Mouse (Mus musculus) stomach, postnatal 0 days (tissue): ENCODE measurements at regions not wholly inside any gene's neighbourhood (a gene's known extent, or its start where the extent isn't known, plus 50 kb on each side); places are given as distances from the start of the nearest gene placed in this dataset.

ENCODE experiments used
- ATAC-seq: fragments of 200-750 bp; cut with Nextera tagmentation; 2 replicates; pipeline ENCODE4 v1.8.0; 2017; ENCODE audit not compliant: low FRiP score, low TSS enrichment
- DNase-seq: peaks from one replicate; pipeline ENCODE4 v3.0.0-alpha.2; 2016; ENCODE audit warnings: low spot score
- H3K27ac ChIP-seq: fragments of 300-500 bp; sonication (generic); replicated peaks from 2 replicates; pipeline ENCODE4 v1.5.1; 2014; ENCODE audit warnings: mild to moderate bottlenecking, control low read depth
- H3K27me3 ChIP-seq: fragments of 300-500 bp; sonication (generic); 2 replicates; pipeline ENCODE4 v1.6.1; 2014; ENCODE audit warnings: low read length; ENCODE audit not compliant: control insufficient read depth, insufficient read depth
- H3K36me3 ChIP-seq: fragments of 300-500 bp; sonication (generic); 2 replicates; pipeline ENCODE4 v1.6.1; 2014; ENCODE audit warnings: low read length, mixed read lengths; ENCODE audit not compliant: control insufficient read depth, insufficient read depth
- H3K4me1 ChIP-seq: fragments of 300-500 bp; sonication (generic); replicated peaks from 2 replicates; pipeline ENCODE4 v1.6.1; 2014; ENCODE audit warnings: antibody characterized with exemption; ENCODE audit not compliant: control insufficient read depth, insufficient read depth
- H3K4me2 ChIP-seq: fragments of 300-500 bp; sonication (generic); replicated peaks from 2 replicates; pipeline ENCODE4 v1.6.1; 2014; ENCODE audit warnings: low read depth, mild to moderate bottlenecking, control low read depth, moderate library complexity
- H3K4me3 ChIP-seq: fragments of 300-500 bp; sonication (generic); 2 replicates; pipeline ENCODE4 v1.5.1; 2014; ENCODE audit warnings: low read depth, low read length, control low read depth
- H3K9ac ChIP-seq: fragments of 300-500 bp; sonication (generic); 2 replicates; pipeline ENCODE4 v1.6.1; 2014; ENCODE audit warnings: mild to moderate bottlenecking, low read length, control low read depth, mixed read lengths
- H3K9me3 ChIP-seq: fragments of 300-500 bp; sonication (generic); 2 replicates; pipeline ENCODE4 v1.6.1; 2016; ENCODE audit warnings: low read length; ENCODE audit not compliant: control insufficient read depth
- CTCF ChIP-seq: IDR thresholded peaks from 2 replicates; pipeline ENCODE4 v1.5.1; 2016; ENCODE audit warnings: antibody characterized with exemption, low read depth, mild to moderate bottlenecking, moderate library complexity
- EP300 ChIP-seq: optimal IDR thresholded peaks from 2 replicates; pipeline ENCODE3; 2016; ENCODE audit warnings: antibody characterized with exemption
- WGBS: fragments of 180-500 bp; shearing (Covaris S2); extraction: QIAGEN DNeasy Blood & Tissue Kit; methylation state at CpG from one replicate; pipeline ENCODE4 v1.1.7; 2014; 5-methylcytosine and 5-hydroxymethylcytosine counted together

- Histone ChIP-seq H3K4me3 (no peak overlapping the region), H3K9me3 (no peaks in the 10 kb centered on the region), H3K4me2 (no peak overlapping the region), H3K36me3 (no peaks in the 10 kb centered on the region), H3K27me3 (no peaks in the 10 kb centered on the region), H3K27ac (no peak overlapping the region), H3K4me1 (no peaks in the 10 kb centered on the region), H3K9ac (no peak overlapping the region)
- no peak for ATAC-seq
- TF ChIP-seq CTCF, result no peak
- TF ChIP-seq EP300, result no peak
- no peak for DNase-seq
- 85% methylated on average over 5 of the region's 5 CpGs for WGBS
These were observed 161.6 kb upstream of the Marcks start for GRCm38 (mm10) chr10:37300181-37300889.

GRCm38 (mm10) chr10:37298689-37299421, 160.1 kb upstream of the Marcks start:
- Histone ChIP-seq H3K4me1 (no peaks in the 10 kb centered on the region), H3K9me3 (no peaks in the 10 kb centered on the region), H3K27me3 (no peaks in the 10 kb centered on the region), H3K36me3 (no peaks in the 10 kb centered on the region), H3K4me2 (no peak overlapping the region), H3K27ac (no peak overlapping the region), H3K9ac (no peak overlapping the region), H3K4me3 (no peak overlapping the region)
- no peak for ATAC-seq
- WGBS, result 64% methylated on average over 4 of the region's 4 CpGs
- TF ChIP-seq CTCF (no peak), EP300 (no peak)
- no peak for DNase-seq

GRCm38 (mm10) chr10:37294231-37294630, 155.5 kb upstream of the Marcks start:
- H3K4me2 ChIP-seq, result no peak overlapping the region
- no peak overlapping the region for H3K9ac ChIP-seq
- DNase-seq, result no peak
- H3K4me3 ChIP-seq, result no peak overlapping the region
- no peak overlapping the region for H3K27ac ChIP-seq
- H3K9me3 ChIP-seq, result no peaks in the 10 kb centered on the region
- no peaks in the 10 kb centered on the region for H3K4me1 ChIP-seq
- TF ChIP-seq EP300 (no peak), CTCF (no peak)
- H3K27me3 ChIP-seq, result no peaks in the 10 kb centered on the region
- ATAC-seq, result no peak
- no peaks in the 10 kb centered on the region for H3K36me3 ChIP-seq

- Histone ChIP-seq H3K27ac (no peak overlapping the region), H3K4me2 (no peak overlapping the region), H3K27me3 (no peaks in the 10 kb centered on the region), H3K4me3 (no peak overlapping the region), H3K9ac (no peak overlapping the region), H3K36me3 (no peaks in the 10 kb centered on the region), H3K4me1 (no peaks in the 10 kb centered on the region), H3K9me3 (no peaks in the 10 kb centered on the region)
- ATAC-seq (no peak), DNase-seq (no peak)
- TF ChIP-seq CTCF (no peak), EP300 (no peak)
- 42% methylated on average over 1 of the region's 1 CpGs for WGBS
These were observed 154.6 kb upstream of the Marcks start for GRCm38 (mm10) chr10:37293292-37293691.

- H3K4me3 ChIP-seq, result no peak overlapping the region
- H3K9me3 ChIP-seq, result no peaks in the 10 kb centered on the region
- TF ChIP-seq EP300, result no peak
- no peak for TF ChIP-seq CTCF
- no peaks in the 10 kb centered on the region for H3K36me3 ChIP-seq
- H3K27ac ChIP-seq, result no peak overlapping the region
- no peak overlapping the region for H3K4me2 ChIP-seq
- DNase-seq, result no peak
- WGBS, result 45% methylated on average over 2 of the region's 2 CpGs
- no peak overlapping the region for H3K9ac ChIP-seq
- ATAC-seq, result no peak
- H3K27me3 ChIP-seq, result no peaks in the 10 kb centered on the region
- no peaks in the 10 kb centered on the region for H3K4me1 ChIP-seq
These were observed 153.1 kb upstream of the Marcks start for GRCm38 (mm10) chr10:37291639-37292495.
